Mouse (Mus musculus) midbrain, embryonic 11.5 days (tissue): ENCODE data around the gene Grm1. TPM values are rescaled to one million over a fixed set of nuclear protein-coding genes. Genes with fewer than 3 reads are reported as not detected.
A peak's percentile ranks its signal among the peaks of the same experiment; 100 is the strongest.

Experiments
- ATAC-seq: fragments of 200-750 bp; cut with Nextera tagmentation; 2 replicates; pipeline ENCODE4 v1.8.0; 2017; ENCODE audit warnings: moderate TSS enrichment, moderate library complexity; ENCODE audit not compliant: low FRiP score
- DNase-seq: peaks from one replicate; pipeline ENCODE4 v3.0.0; 2015; ENCODE audit warnings: low spot score; ENCODE audit errors: missing footprints
- H3K27ac ChIP-seq: fragments of 300-500 bp; sonication (generic); 2 replicates; pipeline ENCODE4 v1.5.1; 2014; ENCODE audit warnings: low read depth, low read length
- H3K27me3 ChIP-seq: fragments of 300-500 bp; sonication (generic); 2 replicates; pipeline ENCODE4 v1.6.1; 2014; ENCODE audit warnings: mild to moderate bottlenecking, low read length, moderate library complexity, mixed read lengths; ENCODE audit not compliant: control insufficient read depth, insufficient read depth
- H3K36me3 ChIP-seq: fragments of 300-500 bp; sonication (generic); 2 replicates; pipeline ENCODE4 v1.6.1; 2014; ENCODE audit warnings: mild to moderate bottlenecking, low read length, moderate library complexity, mixed read lengths; ENCODE audit not compliant: control insufficient read depth, insufficient read depth
- H3K4me1 ChIP-seq: fragments of 300-500 bp; sonication (generic); 2 replicates; pipeline ENCODE4 v1.6.1; 2014; ENCODE audit warnings: low read length; ENCODE audit not compliant: control insufficient read depth, insufficient read depth
- H3K4me2 ChIP-seq: fragments of 300-500 bp; sonication (generic); 2 replicates; pipeline ENCODE4 v1.6.1; 2014; ENCODE audit warnings: mild to moderate bottlenecking, moderate library complexity
- H3K4me3 ChIP-seq: fragments of 300-500 bp; sonication (generic); 2 replicates; pipeline ENCODE4 v1.5.1; 2014; ENCODE audit warnings: low read depth, low read length
- H3K9ac ChIP-seq: fragments of 300-500 bp; sonication (generic); 2 replicates; pipeline ENCODE4 v1.6.1; 2014; ENCODE audit warnings: low read length
- H3K9me3 ChIP-seq: fragments of 300-500 bp; sonication (generic); 2 replicates; pipeline ENCODE4 v1.6.1; 2016; ENCODE audit warnings: low read length; ENCODE audit not compliant: control insufficient read depth
- WGBS: fragments of 180-500 bp; shearing (Covaris S2); extraction: QIAGEN DNeasy Blood & Tissue Kit; methylation state at CpG from one replicate; pipeline ENCODE4 v1.1.7; 2014; 5-methylcytosine and 5-hydroxymethylcytosine counted together
- polyA plus RNA-seq: library from polyadenylated mRNA; unstranded; fragments of >200 nt; fragmentation: Nextera tagmentation; extraction: Ambion mirVana; gene quantifications from 2 replicates; pipeline ENCODE4 v1.2.1, GENCODE M21; 2014

The Grm1 gene
- polyA plus RNA-seq, 1 experiment from 2014 or later: 0.36 TPM

DNA sequence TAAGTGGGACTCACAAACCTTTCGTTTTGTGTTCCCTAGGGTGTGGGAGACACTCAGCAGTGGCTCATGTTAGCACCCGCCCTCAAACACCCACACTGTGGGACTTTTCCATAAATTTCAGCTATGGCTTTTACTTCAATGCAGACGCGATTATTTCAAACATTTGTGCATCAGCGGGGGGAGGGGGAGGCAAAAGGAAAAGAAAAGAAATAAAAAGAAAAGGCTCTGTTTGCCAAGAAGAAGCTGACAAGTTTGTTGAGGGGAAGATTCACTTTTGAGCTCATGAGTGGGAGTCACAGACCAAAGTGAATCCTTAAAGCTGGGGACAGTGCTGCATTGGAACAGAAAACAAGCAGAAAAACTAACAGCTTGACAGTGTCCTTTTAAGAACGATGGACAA lies 384.7 kb downstream of the Grm1 start:
- DNase-seq (no peak), ATAC-seq (no peak)
- no peak overlapping the region for H3K27ac ChIP-seq
- no peak overlapping the region for H3K4me3 ChIP-seq
- H3K27me3 ChIP-seq: no peaks in the 10 kb centered on the region
- 86% methylated on average over 6 of the region's 6 CpGs for WGBS
- no peak overlapping the region for H3K4me2 ChIP-seq
- no peaks in the 10 kb centered on the region for H3K9me3 ChIP-seq
- no peak overlapping the region for H3K9ac ChIP-seq
- H3K36me3 ChIP-seq: no peaks in the 10 kb centered on the region
- H3K4me1 ChIP-seq: no peaks in the 10 kb centered on the region

DNA sequence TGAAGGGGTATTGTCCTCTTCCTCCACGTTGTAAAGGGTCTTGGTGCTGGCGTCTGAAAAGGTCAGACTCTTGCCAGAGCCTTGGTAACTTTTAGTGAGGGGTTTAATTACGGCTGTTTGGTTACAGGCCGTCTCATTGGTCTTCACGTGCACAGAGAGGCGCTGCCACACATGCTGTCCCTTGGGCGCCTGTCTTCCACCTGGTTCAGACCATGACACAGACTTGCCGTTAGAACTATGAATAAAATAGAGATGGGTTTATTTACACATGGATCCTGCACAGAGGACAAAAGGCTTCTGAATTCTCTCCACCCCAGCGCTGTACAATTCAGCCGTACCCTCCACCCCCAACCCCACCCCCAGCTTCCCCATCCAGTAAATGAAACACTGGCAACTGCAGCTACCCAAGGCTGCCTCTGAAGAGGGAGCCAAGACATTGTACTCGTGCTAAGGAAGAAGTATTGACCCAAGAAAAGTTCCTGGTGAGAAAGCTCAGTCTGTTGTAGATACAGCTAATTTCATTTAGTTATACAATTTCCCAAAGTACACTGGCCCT lies 392.4 kb downstream of the Grm1 start:
- Histone ChIP-seq H3K36me3 (no peaks in the 10 kb centered on the region), H3K4me3 (peak overlapping the region; percentile 42), H3K4me2 (peak overlapping the region; percentile 97), H3K27me3 (no peaks in the 10 kb centered on the region), H3K9me3 (no peaks in the 10 kb centered on the region), H3K4me1 (peaks cover 8% of the 10 kb centered on the region; the same call in 1 of the 2 replicates), H3K27ac (no peak overlapping the region), H3K9ac (peak overlapping the region; percentile 58)
- DNase-seq: no peak
- 12% methylated on average over 11 of the region's 11 CpGs for WGBS
- ATAC-seq: peak; percentile 63

DNA sequence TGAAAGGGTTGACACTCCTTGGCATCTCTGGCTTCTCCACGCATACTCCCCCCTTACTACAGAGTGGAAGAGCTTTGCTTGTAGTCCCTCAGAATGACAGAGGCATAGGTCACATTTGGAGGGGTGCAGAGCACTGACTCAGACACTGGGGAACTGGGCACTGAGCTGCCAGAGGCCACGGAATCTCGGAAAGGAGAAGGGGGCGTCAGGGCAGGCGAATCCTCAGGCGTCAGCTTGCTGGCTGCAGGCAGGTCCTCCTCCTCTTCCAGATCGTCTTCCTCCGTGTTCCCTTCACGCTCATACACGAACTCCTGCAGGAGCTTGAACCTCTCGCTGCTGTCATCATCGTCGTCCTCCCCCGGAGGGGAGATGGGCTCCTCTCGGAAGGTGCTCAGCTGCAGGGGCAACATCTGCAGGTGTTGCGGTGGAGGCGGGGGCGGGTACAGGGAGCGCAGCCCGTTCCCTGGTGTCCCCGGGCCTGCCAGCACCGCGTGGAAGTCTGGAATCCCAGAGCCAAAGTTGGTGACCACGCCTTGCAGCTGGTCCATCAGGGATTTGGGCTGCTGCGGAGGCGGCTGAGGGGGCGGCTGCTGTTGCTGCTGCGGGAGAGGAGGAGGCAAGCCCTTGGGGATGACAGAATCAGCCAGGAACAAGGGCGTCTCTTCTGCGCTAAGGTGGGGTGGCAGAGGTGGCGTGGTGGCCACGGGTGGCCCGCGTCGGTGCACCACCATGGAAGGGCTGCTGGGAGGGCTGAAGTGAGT lies 393.1 kb downstream of the Grm1 start:
- no peaks in the 10 kb centered on the region for H3K36me3 ChIP-seq
- H3K27ac ChIP-seq: no peak overlapping the region
- peak overlapping the region; percentile 58 for H3K9ac ChIP-seq
- DNase-seq (peak; percentile 93), ATAC-seq (peak; percentile 81)
- H3K9me3 ChIP-seq: no peaks in the 10 kb centered on the region
- H3K4me3 ChIP-seq: peak overlapping the region; percentile 42
- peaks cover 8% of the 10 kb centered on the region; the same call in 1 of the 2 replicates for H3K4me1 ChIP-seq
- WGBS: 2% methylated on average over 35 of the region's 35 CpGs
- no peaks in the 10 kb centered on the region for H3K27me3 ChIP-seq
- H3K4me2 ChIP-seq: peak overlapping the region; percentile 97

DNA sequence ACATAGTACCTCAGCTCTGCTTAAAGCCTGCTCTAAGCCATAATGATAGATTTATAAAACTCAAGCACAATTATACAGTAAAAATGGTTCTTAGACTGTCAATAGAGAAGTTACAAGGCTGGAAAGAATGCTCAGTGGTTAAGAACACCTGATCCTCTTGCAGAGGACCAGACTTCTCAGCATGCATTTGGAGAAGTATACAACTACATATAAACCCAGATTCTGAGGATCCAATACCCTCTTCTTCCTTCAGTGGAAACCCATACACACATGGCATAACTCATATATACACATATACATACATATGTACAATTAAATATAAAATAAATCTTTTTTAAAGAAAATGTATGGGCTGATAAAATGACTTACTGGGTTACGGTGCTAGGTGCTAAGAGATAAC lies 401.1 kb downstream of the Grm1 start, which contains the start of gene Gm10944:
TSS of gene Gm10944 (plus strand) at position 301 of the 400 bp plus-strand sequence.
- no peak within 1 kb of the TSS for H3K9ac ChIP-seq
- no peaks in the 10 kb centered on the region for H3K9me3 ChIP-seq
- no peak within 1 kb of the TSS for H3K4me2 ChIP-seq
- no peak within 1 kb of the TSS for H3K27ac ChIP-seq
- no peaks in the 10 kb centered on the region for H3K36me3 ChIP-seq
- WGBS: 91% methylated on average over 1 of the region's 1 CpGs
- no peak for DNase-seq
- H3K27me3 ChIP-seq: no peaks in the 10 kb centered on the region
- H3K4me3 ChIP-seq: no peak within 1 kb of the TSS
- H3K4me1 ChIP-seq: no peaks in the 10 kb centered on the region
- no peak for ATAC-seq

DNA sequence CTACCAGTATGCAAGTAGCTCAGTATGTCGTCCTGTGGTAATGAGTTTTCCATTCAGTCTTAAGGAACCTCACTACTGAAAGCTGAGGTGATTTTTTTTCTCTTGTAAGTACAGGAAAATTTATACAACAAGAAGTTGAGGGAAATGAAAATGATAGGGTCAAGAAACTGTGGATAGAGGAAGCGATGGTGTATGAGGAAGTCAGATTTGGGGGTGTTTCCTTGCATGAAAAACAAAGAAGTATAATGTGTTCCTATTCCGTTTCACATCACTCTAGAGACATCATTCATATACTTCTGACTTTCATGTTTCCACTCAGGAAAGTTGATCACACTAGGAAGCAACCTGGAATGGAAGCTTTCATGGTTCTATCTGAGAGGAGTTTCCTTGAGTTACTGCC lies 422.2 kb downstream of the Grm1 start:
- no peaks in the 10 kb centered on the region for H3K4me1 ChIP-seq
- H3K4me2 ChIP-seq: no peak overlapping the region
- no peaks in the 10 kb centered on the region for H3K9me3 ChIP-seq
- no peak overlapping the region for H3K4me3 ChIP-seq
- WGBS: 76% methylated on average over 3 of the region's 3 CpGs
- ATAC-seq (no peak), DNase-seq (no peak)
- no peaks in the 10 kb centered on the region for H3K27me3 ChIP-seq
- H3K27ac ChIP-seq: no peak overlapping the region
- no peak overlapping the region for H3K9ac ChIP-seq
- no peaks in the 10 kb centered on the region for H3K36me3 ChIP-seq

DNA sequence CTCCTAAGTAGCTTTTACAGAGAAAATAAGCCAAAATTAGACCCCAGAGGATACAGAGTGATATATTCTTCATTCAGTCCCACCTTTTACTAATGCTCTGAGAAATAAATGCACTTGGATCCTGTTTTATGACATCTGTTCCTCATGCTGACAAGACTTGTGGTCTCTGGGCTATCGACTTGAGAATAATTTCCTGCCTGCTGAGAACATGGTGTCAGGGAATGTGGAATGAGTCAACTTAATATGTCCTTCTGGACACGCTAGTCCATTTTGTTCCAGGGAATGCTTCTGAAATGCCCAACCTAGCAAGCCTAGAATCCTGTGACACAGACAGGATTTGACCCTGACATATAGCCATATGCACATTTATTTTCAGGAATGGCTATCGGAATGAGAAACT lies 423.0 kb downstream of the Grm1 start:
- no peak overlapping the region for H3K9ac ChIP-seq
- ATAC-seq (no peak), DNase-seq (no peak)
- H3K4me2 ChIP-seq: no peak overlapping the region
- H3K4me3 ChIP-seq: no peak overlapping the region
- no peaks in the 10 kb centered on the region for H3K36me3 ChIP-seq
- H3K4me1 ChIP-seq: no peaks in the 10 kb centered on the region
- H3K9me3 ChIP-seq: no peaks in the 10 kb centered on the region
- 83% methylated on average over 3 of the region's 3 CpGs for WGBS
- no peaks in the 10 kb centered on the region for H3K27me3 ChIP-seq
- no peak overlapping the region for H3K27ac ChIP-seq

DNA sequence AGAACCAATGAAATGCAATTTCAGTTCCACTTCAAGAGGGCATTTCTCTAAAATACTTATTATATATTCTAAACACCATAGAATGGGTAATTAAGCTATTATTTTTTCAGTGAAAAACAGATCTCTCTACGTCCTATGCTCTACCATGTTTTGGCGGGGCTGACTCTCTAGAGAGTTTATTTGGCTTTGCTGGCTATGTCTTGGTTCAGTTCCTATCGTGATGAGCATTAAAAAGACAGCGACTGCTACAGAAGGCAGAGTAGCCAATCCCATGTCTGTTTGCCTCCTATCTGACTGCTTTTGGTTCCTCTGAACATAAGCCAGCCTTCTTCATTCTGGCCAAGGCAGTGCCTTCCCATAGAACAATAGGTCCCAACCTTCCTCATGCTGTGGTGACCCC lies 425.5 kb downstream of the Grm1 start:
- Histone ChIP-seq H3K4me1 (no peaks in the 10 kb centered on the region), H3K27me3 (no peaks in the 10 kb centered on the region), H3K4me2 (no peak overlapping the region), H3K9ac (no peak overlapping the region), H3K9me3 (no peaks in the 10 kb centered on the region), H3K4me3 (no peak overlapping the region), H3K36me3 (no peaks in the 10 kb centered on the region), H3K27ac (no peak overlapping the region)
- 89% methylated on average over 4 of the region's 4 CpGs for WGBS
- ATAC-seq: no peak
- DNase-seq: no peak

DNA sequence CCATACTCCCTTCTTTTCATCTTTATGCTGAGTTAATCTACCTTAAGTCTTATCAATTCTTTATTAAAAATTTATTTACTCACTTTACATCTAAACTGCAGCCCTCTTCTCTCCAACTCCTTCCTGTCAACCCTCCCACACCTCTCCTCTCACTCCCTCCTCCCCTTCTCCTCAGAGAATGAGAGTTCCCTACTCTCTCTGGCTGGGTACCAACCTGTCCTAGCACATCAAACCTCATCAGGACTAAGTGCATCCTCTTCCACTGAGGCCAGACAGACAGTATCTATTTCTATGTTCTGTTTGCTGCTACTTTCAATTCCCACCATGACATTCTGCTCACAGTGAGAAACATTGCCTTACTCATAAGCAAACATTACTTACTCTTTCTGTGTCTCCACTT lies 426.2 kb downstream of the Grm1 start:
- Histone ChIP-seq H3K9ac (no peak overlapping the region), H3K4me3 (no peak overlapping the region), H3K27ac (no peak overlapping the region), H3K4me1 (no peaks in the 10 kb centered on the region), H3K9me3 (no peaks in the 10 kb centered on the region), H3K4me2 (no peak overlapping the region), H3K27me3 (no peaks in the 10 kb centered on the region), H3K36me3 (no peaks in the 10 kb centered on the region)
- ATAC-seq (no peak), DNase-seq (no peak)
